Mouse (Mus musculus): ENCODE measurements around the gene Edc4. TPM values are rescaled to one million over a fixed set of nuclear protein-coding genes. Genes with fewer than 3 reads are reported as not detected.

Gene Edc4
- 140 and 149 TPM in 2 replicates for polyA plus RNA-seq (2012; rRNA removed)

DNA sequence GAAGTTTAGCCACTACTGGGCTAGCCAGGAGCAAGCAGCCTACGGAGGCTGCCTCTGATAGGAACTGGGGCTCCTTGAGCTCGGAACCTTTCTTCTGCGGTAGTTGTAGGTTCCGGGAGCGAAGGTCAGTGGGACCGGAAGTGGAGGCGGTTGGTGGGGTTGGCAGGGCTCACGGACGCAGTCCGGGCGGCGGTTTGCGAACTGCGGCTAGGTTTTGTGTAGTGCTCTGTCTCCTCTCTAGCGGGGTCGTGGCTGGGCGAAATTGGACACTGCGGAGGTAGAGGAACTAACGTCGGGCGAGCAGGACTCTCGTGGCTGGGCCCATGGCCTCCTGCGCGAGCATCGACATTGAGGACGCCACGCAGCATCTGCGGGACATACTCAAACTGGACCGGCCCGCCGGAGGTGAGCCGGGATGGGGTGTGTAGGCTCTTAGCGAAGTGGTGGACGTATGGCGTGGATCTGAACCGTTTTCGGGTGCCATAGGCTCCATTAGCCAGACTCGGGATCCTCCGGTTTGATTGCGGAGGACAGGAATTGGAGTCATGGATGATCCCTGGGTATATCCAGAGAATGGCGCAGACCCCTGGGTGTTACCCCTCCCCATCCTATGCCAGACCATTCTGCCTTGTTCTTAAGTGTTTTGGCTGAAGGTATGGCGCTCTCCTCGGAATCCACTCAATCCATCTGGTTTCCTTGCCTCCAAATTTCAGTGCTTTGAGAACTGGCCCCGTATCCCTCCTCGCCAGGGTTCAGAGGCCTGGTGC lies at the start of gene Edc4:
TSS of gene Edc4 (plus strand) at position 128 of the 767 bp plus-strand sequence.

DNA sequence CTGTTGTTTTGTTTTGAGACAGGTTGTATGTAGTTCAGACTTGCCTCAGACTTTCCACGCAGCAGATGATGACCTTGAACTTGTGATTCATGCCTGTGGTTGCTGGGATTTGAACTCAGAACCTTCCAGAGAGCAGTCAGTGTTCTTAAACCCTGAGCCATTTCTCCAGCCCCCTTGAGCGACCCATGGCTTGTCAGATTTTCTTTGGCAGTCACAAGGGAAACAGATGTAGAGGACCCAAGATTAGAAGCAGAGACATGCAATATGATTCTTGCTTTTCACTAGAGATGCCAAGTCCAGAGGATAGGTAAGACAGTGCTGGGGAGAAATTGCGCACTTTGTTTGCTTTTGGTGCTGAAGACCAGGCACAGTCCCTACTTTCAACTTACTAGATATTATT lies 27.5 kb upstream of the Edc4 start, which contains the start of gene Cenpt:
TSS of gene Cenpt (minus strand) at position 101 of the 400 bp plus-strand sequence.

DNA sequence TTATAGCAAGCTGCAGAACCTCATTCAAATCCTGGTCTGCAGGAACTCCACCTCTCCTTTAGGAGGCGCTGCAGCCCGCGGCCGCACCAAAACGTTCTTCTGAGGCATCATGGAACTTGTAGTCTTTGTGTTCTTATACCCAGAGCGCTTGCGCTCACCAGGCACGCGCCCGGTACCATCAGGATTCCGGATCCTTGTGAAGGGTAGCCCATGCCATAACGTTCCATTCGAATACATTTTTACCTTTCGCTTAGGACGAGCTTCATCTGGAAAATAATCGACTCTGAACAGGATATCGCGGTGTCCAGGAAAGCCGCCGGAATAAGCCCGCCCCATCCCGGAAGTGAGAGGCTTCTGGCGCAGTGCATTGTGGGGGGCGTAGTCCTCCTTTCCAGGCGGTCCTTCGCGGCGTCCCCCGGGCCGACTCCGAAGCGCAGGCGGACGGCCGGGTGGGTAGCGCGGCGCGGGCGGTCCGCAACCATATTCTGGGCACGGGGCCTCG lies 25.9 kb upstream of the Edc4 start, which contains the start of gene Thap11:
TSS of gene Thap11 (plus strand) at position 418 of the 502 bp plus-strand sequence.

DNA sequence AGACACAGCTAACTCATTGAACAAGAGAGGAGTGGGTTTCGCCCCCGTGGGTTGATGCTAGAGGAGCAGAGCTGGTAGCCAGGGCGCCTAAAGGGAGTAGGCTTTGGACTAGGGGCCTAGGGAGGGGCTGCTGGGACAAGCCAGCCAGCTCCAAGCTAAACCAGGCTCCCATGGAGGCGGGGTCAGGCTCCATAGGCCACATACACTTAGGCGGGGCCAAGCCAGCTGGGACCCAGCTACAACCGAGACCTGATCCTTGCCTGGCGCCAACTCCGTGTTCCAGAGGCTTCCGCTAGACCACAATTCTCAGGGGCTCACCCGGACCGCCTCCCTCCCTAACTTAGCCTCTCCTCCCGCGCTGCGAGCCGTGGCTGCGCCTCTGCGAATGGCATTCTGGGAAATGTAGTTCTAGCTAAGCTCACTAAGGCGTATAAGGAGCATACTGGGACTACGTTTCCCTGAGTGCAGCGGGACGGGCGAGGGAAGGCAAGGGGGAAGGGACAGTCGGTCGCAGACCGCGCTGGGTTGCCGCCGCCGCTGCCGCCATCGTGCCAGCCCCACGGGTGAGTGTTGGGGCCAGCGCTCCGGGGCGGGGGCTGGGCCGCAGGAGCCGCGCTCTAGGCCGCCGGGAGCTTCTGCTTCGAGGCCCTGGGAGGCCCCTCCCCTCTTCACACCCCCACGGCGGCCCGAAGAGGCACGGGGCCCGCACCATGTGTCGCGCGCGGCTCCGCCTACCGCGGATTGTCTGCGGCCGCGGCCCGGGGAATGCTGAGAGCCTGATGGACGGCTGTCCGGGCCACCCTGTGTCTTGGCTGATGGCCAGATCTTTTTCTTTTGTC lies 20.3 kb upstream of the Edc4 start, which contains the start of gene Nutf2:
TSS of gene Nutf2 (plus strand) at position 438 of the 839 bp plus-strand sequence.

DNA sequence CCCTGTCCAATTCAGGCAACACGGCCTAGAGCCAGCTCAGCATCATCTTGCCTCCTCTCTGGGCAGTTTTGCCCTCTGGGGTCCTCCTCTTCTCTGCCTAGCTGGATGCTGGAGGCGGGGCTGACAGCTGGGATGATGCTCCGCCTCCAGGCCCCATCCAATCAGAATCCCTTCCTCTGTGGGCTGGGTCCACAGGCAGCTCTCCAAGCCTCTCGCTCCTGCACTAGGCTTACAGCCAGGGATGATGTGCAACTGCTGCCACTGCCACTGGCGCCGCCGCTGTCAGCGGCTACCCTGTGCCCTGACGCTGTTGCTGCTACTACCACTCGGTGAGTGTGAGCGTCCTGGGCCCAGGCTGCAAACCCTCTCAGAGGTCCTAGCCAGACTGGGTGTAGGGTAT lies 12.7 kb downstream of the Edc4 start, which contains the start of gene Nrn1l:
TSS of gene Nrn1l (plus strand) at position 229 of the 400 bp plus-strand sequence.

DNA sequence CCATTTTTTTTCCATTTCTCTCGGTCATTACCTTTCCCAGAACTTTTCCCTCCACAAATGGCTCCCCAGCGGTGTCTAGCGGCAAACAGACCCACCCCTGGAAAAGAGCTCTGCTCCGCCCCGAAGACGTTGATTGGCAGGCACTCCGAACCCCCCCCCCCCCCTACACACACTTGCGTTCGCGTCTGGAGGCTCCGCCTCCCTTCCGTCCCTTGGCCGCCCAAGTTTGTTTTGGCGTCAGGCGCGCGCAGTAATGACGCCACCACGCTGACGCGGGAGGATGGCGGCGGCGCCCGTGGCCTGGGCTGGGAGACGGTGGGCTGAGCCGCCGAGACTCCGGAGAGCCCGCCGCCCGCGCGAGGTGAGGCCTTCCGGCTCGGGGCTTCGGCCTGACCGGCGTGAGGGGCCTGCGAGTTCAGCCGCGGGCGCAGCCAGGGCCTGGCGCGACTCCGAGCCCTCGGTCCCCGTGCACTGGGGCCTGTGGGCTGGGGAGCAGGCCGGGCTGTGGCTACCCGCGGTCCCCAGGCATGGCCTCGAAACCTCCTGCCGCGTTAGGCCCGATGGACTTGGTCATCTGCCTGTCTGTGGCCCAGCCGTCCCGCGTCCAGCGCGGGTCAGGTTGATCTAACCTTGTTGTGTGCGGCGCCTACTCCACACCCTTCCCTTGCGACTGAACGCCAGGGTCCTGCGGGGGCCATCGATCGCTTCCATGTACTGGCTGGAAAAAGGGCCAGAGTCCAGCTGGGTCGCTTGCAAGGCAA lies 19.7 kb downstream of the Edc4 start, which contains the start of gene Pskh1:
TSS of gene Pskh1 (plus strand) at position 262 of the 761 bp plus-strand sequence.

DNA sequence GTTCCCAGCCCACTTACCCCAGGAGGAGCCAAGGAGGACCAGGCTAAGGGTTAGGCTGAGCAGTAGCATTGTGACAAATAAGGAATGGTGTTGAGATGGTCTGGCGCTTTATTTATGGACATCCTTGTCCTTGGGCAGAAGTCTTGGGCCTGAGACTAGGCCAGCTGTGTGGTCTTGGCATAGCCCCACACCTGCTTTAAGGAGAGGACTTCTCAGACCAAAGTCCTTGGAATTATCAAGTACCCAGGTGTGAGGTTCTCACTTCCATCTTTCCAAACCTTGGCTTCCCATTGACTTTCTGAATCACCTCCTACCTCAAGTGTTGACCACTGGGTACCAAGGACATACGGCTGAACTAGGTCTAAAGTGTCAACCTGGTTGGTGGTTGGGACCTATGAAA lies 53.1 kb downstream of the Edc4 start, which contains the start of gene Ctrl:
TSS of gene Ctrl (minus strand) at position 101 of the 400 bp plus-strand sequence.

DNA sequence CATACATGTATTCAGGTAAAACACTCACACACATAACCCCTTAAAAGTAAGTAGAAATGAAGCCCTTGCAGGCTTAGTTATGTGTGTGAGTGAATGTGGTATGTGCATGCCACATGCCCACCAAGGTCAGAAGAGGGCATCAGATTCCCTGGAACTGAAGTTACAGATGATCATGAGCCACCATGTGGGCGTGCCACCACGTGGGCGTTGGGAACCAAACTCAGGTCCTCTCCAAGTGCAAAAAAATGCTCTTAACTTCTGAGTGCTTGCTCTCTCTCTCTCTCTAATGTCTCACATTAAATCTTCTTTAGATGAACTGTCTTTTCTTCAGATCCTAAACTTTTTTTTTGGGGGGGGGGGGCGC lies 57.6 kb downstream of the Edc4 start, which contains the start of gene Psmb10:
TSS of gene Psmb10 (minus strand) at position 139 of the 364 bp plus-strand sequence.

DNA sequence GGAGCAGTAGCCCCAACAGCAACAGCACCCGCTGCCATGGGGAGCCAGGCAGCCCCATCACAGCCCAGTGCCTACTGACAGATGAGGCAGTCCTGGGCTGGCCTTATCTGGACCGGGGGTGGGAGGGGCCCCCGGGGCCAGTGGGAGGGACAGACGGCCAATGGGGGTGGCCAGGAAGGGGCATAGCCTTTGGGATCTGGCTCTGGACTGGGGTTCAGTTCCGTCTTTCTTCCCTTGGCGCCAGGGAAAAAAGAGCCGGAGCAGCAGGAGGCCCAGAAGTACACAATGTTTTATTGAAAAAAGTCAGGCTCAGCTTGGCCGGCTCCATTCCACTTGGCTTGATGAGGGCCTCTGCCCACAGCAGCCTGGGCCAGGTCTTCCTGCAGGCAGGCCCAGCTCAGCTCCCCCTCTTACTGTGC lies 62.6 kb downstream of the Edc4 start, which contains the start of gene Lcat:
TSS of gene Lcat (minus strand) at position 62 of the 419 bp plus-strand sequence.

Other genes starting within 250 kb of the Edc4 start
- gene Ctcf, start 244.3 kb upstream of the Edc4 start, polyA plus RNA-seq (2012; rRNA removed) = 17.0 and 20.3 TPM in 2 replicates
- 1.0 and 2.0 TPM in 2 replicates for gene Agrp, start 243.5 kb upstream of the Edc4 start, polyA plus RNA-seq (2012; rRNA removed)
- gene Carmil2, start 194.6 kb upstream of the Edc4 start, polyA plus RNA-seq (2012; rRNA removed) = 1.7 TPM in 2 replicates
- gene Acd, start 179.8 kb upstream of the Edc4 start, polyA plus RNA-seq (2012; rRNA removed) = 34.0 and 47.2 TPM in 2 replicates
- gene Pard6a, start 179.7 kb upstream of the Edc4 start, polyA plus RNA-seq (2012; rRNA removed) = 22.0 and 26.5 TPM in 2 replicates
- gene 4933405L10Rik, start 173.2 kb upstream of the Edc4 start, polyA plus RNA-seq (2012; rRNA removed) = not detected in 2 replicates
- gene Enkd1, start 172.7 kb upstream of the Edc4 start, polyA plus RNA-seq (2012; rRNA removed) = 19.4 and 22.4 TPM in 2 replicates
- 22.0 and 24.5 TPM in 2 replicates for gene Gfod2, start 122.2 kb upstream of the Edc4 start, polyA plus RNA-seq (2012; rRNA removed)
- gene Ranbp10, start 53.5 kb upstream of the Edc4 start, polyA plus RNA-seq (2012; rRNA removed) = 32.9 and 33.2 TPM in 2 replicates
- 0.83 and 0.91 TPM in 2 replicates for gene Tsnaxip1, start 53.1 kb upstream of the Edc4 start, polyA plus RNA-seq (2012; rRNA removed)
- gene Cenpt, start 27.6 kb upstream of the Edc4 start, polyA plus RNA-seq (2012; rRNA removed) = 25.1 and 31.5 TPM in 2 replicates
- 123 and 125 TPM in 2 replicates for gene Thap11, start 25.7 kb upstream of the Edc4 start, polyA plus RNA-seq (2012; rRNA removed)
- gene Nutf2, start 20.3 kb upstream of the Edc4 start, polyA plus RNA-seq (2012; rRNA removed) = 43.3 and 62.6 TPM in 2 replicates
- 9.7 and 9.8 TPM in 2 replicates for gene Nrn1l, start 12.7 kb downstream of the Edc4 start, polyA plus RNA-seq (2012; rRNA removed)
- 75.9 and 81.9 TPM in 2 replicates for gene Pskh1, start 19.6 kb downstream of the Edc4 start, polyA plus RNA-seq (2012; rRNA removed)
- gene Ctrl, start 53.0 kb downstream of the Edc4 start, polyA plus RNA-seq (2012; rRNA removed) = 4.0 and 6.0 TPM in 2 replicates
- 143 and 177 TPM in 2 replicates for gene Psmb10, start 57.6 kb downstream of the Edc4 start, polyA plus RNA-seq (2012; rRNA removed)
- 5.1 and 8.3 TPM in 2 replicates for gene Lcat, start 62.5 kb downstream of the Edc4 start, polyA plus RNA-seq (2012; rRNA removed)
- gene Slc12a4, start 85.2 kb downstream of the Edc4 start, polyA plus RNA-seq (2012; rRNA removed) = 97.5 and 103 TPM in 2 replicates
- 0.49 and 0.52 TPM in 2 replicates for gene Dpep3, start 98.5 kb downstream of the Edc4 start, polyA plus RNA-seq (2012; rRNA removed)
- gene Dus2, start 110.5 kb downstream of the Edc4 start, polyA plus RNA-seq (2012; rRNA removed) = 10.5 and 12.3 TPM in 2 replicates
- gene Dpep2nb, start 125.1 kb downstream of the Edc4 start, polyA plus RNA-seq (2012; rRNA removed) = not detected in 2 replicates
- gene Ddx28, start 131.0 kb downstream of the Edc4 start, polyA plus RNA-seq (2012; rRNA removed) = 14.6 and 19.5 TPM in 2 replicates
- 21.8 and 35.0 TPM in 2 replicates for gene Nfatc3, start 178.0 kb downstream of the Edc4 start, polyA plus RNA-seq (2012; rRNA removed)

Data from ovary, adult 2 months (tissue).